Mouse (Mus musculus): ENCODE data around the gene Ubtf. TPM values are rescaled to one million over a fixed set of nuclear protein-coding genes. Genes with fewer than 3 reads are reported as not detected.
A peak's percentile ranks its signal among the peaks of the same experiment; 100 is the strongest.

Gene Ubtf
- polyA plus RNA-seq, 1 experiment from 2014 or later, result 98.7 TPM

DNA sequence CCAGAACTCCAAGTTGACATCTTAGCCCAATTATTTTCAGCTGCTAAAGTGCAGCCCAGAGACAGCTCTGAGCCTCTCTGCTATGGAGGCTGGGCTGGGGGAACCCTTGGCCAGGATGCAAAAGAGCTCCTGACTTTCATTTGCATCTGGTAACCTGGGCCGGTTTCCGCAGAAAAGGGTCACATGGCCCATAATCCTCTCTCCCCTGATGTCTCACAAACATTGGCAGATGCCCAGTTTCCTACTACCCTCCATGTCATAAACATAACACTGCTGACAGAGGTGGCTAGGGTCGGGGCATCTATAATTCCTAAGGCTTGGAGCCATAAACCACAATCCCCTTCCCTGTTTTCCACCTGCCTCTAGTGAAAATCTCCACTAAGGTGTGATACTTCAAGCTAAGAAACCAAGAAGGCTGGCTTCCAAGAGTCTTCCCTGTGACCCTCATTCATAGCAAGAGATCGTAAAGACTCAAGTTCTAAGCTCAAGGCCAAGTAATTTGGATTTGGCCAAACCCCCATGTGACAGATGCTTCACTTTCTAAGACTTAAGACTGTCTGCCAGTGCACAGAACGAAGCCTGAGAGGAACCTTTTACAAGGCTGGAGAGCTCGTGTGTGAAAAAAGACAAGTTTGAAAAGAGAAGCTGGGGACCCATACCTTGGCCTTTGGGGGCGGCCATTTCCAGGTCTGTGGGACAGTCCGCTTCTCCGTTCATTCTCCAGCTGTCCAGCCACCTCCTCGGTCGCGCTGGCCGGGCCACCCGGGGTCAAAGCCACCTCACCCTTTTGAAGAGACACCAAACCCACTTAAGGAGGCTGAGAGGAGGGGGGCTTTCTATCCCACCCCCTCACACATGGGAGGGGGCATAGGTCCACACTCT, 3.6 kb downstream of the Ubtf start:
- Histone ChIP-seq H3K9ac (peak overlapping the region; percentile 100), H3K4me3 (peak overlapping the region; percentile 100), H3K4me1 (peaks cover 25% of the 10 kb centered on the region), H3K9me3 (no peaks in the 10 kb centered on the region), H3K27me3 (replicated peaks) (no peaks in the 10 kb centered on the region), H3K36me3 (peaks cover 37% of the 10 kb centered on the region), H3K4me2 (replicated peaks) (peak overlapping the region; percentile 72), H3K27ac (no peak overlapping the region)
- ATAC-seq (ENCODE audit: low FRiP score, low read depth), result no peak
- 18% methylated on average over 14 of the region's 14 CpGs for WGBS

DNA sequence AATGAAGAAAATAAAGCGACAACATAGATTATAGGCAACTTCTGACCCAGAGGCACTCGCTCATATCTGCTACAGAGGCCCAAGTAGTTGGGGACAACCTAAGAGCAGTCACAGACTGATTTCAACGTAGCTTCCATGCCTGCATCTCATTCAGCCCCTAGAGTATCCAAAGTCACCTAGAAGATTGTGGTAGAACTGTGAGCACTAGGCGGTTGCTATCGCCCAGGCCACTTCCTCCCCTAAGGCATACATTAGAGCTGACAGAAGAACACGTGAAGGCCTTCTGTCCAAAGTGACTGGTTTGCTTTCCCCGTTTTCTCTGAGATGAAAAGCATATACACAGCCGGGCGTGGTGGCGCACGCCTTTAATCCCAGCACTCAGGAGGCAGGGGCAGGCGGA, 5.2 kb downstream of the Ubtf start:
- Histone ChIP-seq H3K27me3 (replicated peaks) (no peaks in the 10 kb centered on the region), H3K4me2 (replicated peaks) (no peak overlapping the region), H3K4me1 (peaks cover 35% of the 10 kb centered on the region), H3K36me3 (peaks cover 53% of the 10 kb centered on the region), H3K4me3 (no peak overlapping the region), H3K9ac (no peak overlapping the region), H3K9me3 (no peaks in the 10 kb centered on the region), H3K27ac (no peak overlapping the region)
- ATAC-seq (ENCODE audit: low FRiP score, low read depth), result no peak
- 92% methylated on average over 12 of the region's 12 CpGs for WGBS

DNA sequence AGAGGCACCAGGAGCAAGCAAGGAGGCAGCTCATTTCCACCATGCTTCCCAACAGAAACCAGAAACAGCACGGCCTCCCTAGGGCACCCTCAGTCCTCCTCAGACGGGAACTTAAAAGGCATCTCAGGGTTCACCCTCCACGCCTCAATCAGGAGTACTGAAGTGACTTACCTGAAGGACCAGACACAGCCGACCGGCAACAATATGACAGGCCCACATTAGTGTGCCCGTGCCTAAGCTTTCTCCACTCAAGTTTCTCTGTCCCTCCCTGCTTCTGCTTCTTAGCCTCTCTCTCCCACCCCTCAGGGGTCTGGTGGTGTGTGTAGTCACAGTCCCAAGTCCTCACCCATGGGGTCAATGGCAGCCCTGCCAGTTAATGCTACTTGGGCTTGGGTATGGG, 7.0 kb downstream of the Ubtf start:
- peaks cover 61% of the 10 kb centered on the region for H3K36me3 ChIP-seq
- H3K4me1 ChIP-seq, result peaks cover 37% of the 10 kb centered on the region
- no peaks in the 10 kb centered on the region for H3K27me3 ChIP-seq (replicated peaks)
- H3K27ac ChIP-seq, result no peak overlapping the region
- H3K9ac ChIP-seq, result no peak overlapping the region
- no peak overlapping the region for H3K4me2 ChIP-seq (replicated peaks)
- no peaks in the 10 kb centered on the region for H3K9me3 ChIP-seq
- ATAC-seq (ENCODE audit: low FRiP score, low read depth), result no peak
- WGBS, result 84% methylated on average over 6 of the region's 6 CpGs
- H3K4me3 ChIP-seq, result no peak overlapping the region

DNA sequence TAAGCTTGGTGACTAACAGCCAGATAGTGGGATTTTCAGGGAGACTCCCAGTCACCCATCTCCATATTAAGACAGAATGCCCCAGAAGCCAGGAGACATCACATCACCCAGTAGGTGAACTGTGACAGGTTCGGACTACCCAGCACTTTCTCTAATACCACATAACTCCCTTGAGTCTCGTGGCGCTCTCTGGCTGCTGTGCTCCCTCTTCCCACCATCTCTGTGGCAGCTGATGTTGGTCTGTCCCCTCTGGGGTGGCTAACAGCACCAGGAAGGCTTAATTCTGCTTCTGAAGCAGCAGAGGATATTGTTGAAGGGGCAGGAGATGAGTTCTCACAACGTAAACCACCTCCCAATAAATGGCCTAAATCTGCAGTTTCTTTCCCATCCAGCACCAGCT, 7.6 kb downstream of the Ubtf start:
- no peaks in the 10 kb centered on the region for H3K27me3 ChIP-seq (replicated peaks)
- 86% methylated on average over 4 of the region's 4 CpGs for WGBS
- no peak for ATAC-seq (ENCODE audit: low FRiP score, low read depth)
- no peak overlapping the region for H3K9ac ChIP-seq
- H3K9me3 ChIP-seq, result no peaks in the 10 kb centered on the region
- no peak overlapping the region for H3K4me3 ChIP-seq
- H3K27ac ChIP-seq, result no peak overlapping the region
- no peak overlapping the region for H3K4me2 ChIP-seq (replicated peaks)
- H3K36me3 ChIP-seq, result peaks cover 67% of the 10 kb centered on the region
- peaks cover 37% of the 10 kb centered on the region for H3K4me1 ChIP-seq

DNA sequence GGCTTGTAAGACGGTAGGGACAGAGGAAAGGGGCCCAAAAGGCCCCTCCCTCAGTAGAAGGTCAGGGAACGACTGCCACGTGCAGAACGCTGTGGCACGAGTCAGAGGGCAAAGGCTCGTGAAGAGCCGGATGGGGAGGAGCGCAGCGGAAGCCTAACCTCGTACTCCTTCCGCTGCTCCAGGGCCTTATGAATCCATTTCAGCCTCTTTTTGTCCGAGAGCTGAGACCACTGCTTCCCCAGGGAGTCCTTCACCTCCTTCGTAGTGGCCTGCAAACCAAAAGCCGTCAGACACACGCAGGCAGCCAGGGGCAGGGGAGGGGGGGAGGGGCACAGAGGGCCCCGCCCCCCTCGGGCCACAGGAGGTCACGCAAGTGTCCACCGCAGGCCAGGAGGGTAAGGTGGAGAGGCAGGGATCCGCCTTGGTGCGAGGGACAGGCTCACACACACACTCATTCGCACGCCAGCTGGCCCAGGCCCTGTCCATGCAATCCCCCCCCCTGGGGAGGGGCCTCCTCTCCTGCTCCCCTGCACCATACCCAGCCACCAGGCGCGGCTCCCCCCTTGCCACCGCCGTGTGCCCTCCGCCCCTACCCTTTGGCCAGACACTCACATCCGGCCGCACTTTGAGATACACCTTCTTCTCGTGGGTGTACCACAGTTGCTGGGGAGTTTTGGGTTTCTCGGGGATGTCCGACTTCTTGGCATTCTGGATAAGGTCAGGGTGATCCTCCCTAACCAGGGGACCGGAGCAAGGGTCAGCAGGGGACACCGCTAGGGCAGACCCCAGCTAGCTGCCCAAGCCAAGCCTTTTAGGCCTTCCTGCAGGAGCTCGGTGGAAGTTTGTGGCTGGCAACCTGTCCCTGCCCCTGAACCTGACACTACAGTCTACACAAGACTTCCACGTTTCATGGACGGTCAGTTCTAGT, 8.5 kb downstream of the Ubtf start:
- Histone ChIP-seq H3K4me2 (replicated peaks) (no peak overlapping the region; the same call in 1 of the 2 replicates), H3K9ac (0 out of 2 replicates have a peak overlapping the region, but pooled peaks have one; percentile 3), H3K27ac (no peak overlapping the region), H3K9me3 (no peaks in the 10 kb centered on the region), H3K36me3 (peaks cover 76% of the 10 kb centered on the region), H3K4me3 (no peak overlapping the region), H3K4me1 (peaks cover 32% of the 10 kb centered on the region), H3K27me3 (replicated peaks) (no peaks in the 10 kb centered on the region)
- 42% methylated on average over 38 of the region's 38 CpGs for WGBS
- ATAC-seq (ENCODE audit: low FRiP score, low read depth), result no peak

DNA sequence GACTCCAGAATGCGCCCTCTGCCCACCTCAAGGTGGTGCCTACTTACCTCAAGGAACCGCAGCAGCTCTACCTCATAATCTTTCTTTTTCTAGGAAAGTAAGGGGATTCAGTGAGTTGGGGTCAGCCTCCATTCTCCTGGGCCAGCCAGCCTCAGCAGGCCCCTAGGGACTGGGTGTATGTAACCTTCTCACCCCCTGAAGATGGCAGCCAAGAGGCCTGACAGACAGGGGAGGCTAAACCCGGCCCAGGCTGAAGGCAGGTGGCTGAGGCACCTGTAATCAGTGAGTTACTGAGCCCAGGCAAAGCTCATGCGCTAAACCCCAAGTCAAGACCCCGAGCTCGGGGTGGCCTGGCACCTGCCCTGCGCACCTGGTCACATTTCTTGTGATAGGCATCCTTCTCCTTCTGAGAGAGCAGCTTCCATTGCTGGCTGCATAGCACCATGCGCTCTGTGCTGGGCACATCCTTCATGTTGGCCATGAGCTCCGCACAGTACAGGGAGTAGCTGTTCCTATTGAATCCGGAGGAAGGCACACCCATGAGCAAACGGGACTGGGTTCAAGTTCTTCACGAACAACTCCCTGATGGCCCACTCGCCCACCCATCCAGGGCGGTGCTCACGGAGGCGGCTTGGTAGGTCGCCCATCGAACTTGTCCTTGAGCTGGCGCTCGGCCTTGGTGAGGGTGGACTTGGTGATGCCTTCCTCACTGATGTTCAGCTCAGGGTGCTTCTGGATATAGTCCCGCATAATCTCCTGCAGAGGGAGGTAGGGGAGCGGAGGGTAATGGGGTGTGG, 9.5 kb downstream of the Ubtf start:
- H3K4me3 ChIP-seq, result peak overlapping the region; percentile 15; the same call in 1 of the 2 replicates
- peaks cover 86% of the 10 kb centered on the region for H3K36me3 ChIP-seq
- H3K4me2 ChIP-seq (replicated peaks), result peak overlapping the region; percentile 58
- WGBS, result 87% methylated on average over 22 of the region's 22 CpGs
- H3K9me3 ChIP-seq, result no peaks in the 10 kb centered on the region
- H3K27me3 ChIP-seq (replicated peaks), result no peaks in the 10 kb centered on the region
- peaks cover 22% of the 10 kb centered on the region for H3K4me1 ChIP-seq
- peak overlapping the region; percentile 26; the same call in 1 of the 2 replicates for H3K27ac ChIP-seq
- peak overlapping the region; percentile 30; the same call in 1 of the 2 replicates for H3K9ac ChIP-seq
- peak; percentile 22; the same call in 1 of the 2 replicates for ATAC-seq (ENCODE audit: low FRiP score, low read depth)

DNA sequence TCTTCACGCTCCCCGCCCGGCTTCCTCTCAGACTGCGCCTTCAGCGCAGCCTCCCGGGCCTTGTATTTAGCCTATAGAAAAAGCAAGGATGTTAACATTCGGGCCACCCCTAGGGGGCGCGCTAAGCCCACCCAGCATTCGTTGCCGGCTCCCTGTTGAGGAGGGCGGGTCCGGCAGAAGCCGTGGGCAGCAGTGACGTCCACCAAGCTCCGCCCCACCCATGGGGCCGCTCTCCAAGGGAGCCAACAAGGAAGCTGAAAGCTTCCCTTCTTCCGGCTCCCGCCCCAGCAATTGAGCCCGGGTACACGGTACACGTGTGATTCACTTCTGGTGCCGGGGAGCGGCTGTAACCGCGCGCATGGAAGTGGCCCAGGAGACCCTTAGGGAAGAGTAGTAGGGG, 10.6 kb downstream of the Ubtf start:
- peak; percentile 90 for ATAC-seq (ENCODE audit: low FRiP score, low read depth)
- WGBS, result under 1% methylated on average over 27 of the region's 27 CpGs
- no peak overlapping the region for H3K27ac ChIP-seq

DNA sequence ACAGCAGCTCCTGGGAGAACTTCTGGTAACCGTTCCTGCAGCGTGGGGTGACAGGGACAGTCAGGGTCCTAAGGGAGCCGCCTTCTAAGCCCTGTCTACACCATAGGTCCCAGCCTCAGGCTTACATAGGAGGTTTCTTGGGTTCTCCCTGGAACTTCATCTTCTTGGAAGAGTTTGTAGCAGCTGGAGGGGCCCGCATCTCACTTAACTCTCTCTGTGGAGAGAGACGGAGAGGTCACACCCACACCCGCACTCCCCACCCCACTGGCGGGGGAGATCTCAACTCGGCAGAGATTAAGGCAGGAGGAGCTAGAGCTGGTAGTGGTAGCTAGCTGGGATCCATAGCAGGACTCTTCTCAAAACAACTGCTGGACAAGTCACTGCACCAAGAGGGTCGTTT, 11.4 kb downstream of the Ubtf start:
- no peak overlapping the region for H3K9ac ChIP-seq
- ATAC-seq (ENCODE audit: low FRiP score, low read depth), result no peak
- H3K4me2 ChIP-seq (replicated peaks), result no peak overlapping the region
- peaks cover 70% of the 10 kb centered on the region for H3K36me3 ChIP-seq
- peaks cover 22% of the 10 kb centered on the region for H3K4me1 ChIP-seq
- 89% methylated on average over 9 of the region's 9 CpGs for WGBS
- no peaks in the 10 kb centered on the region for H3K9me3 ChIP-seq
- no peaks in the 10 kb centered on the region for H3K27me3 ChIP-seq (replicated peaks)
- H3K4me3 ChIP-seq, result no peak overlapping the region
- no peak overlapping the region for H3K27ac ChIP-seq

More for the DNA sequence above, 10.6 kb downstream of the Ubtf start:
- Histone ChIP-seq H3K9ac (peak overlapping the region; percentile 30; the same call in 1 of the 2 replicates), H3K4me1 (peaks cover 22% of the 10 kb centered on the region), H3K36me3 (peaks cover 79% of the 10 kb centered on the region), H3K9me3 (no peaks in the 10 kb centered on the region), H3K27me3 (replicated peaks) (no peaks in the 10 kb centered on the region), H3K4me3 (peak overlapping the region; percentile 15), H3K4me2 (replicated peaks) (peak overlapping the region; percentile 58)

DNA sequence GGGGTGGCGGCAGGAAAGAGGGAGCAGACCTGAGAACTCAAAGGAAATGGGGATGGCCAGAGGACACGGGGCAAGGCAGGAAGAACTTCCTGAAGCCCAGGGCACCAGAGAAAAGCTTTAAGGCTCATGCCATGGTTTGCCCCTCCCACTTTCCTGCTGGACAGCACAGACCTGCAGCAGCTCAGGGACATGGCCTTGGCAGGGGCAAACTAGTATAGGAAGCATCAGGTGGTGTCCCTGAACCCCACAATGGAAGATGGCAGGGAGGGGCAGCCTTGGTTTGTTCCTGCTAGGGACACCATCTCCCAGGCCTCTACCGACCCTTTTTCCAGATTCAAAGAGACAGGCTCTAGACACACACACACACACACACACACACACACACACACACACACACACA, 14.2 kb downstream of the Ubtf start:
- Histone ChIP-seq H3K27me3 (replicated peaks) (no peaks in the 10 kb centered on the region), H3K9ac (no peak overlapping the region), H3K27ac (no peak overlapping the region), H3K4me2 (replicated peaks) (no peak overlapping the region), H3K9me3 (no peaks in the 10 kb centered on the region), H3K4me3 (no peak overlapping the region), H3K4me1 (peaks cover 12% of the 10 kb centered on the region), H3K36me3 (peaks cover 43% of the 10 kb centered on the region)
- no peak for ATAC-seq (ENCODE audit: low FRiP score, low read depth)
- WGBS, result 62% methylated on average over 2 of the region's 3 CpGs

DNA sequence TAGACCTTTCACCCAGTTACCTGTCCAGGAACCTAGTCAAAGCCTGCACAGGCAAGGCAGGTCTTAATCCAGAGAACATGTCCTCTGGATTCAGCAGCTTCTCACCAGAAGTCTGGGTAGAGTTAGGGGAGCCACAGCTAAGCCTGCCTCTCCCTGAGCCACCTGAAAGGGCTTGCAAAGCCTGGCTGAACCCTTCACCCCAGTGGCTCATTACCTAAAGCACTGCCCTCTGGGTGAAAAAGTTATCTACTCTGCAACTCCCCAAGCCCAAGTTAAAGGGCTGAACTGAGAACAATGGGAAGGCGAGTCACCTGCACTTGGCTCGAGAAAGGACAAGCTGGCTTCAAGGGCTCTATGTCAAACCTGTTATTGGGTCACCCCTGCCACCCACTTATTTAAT, 15.4 kb downstream of the Ubtf start:
- Histone ChIP-seq H3K27ac (no peak overlapping the region), H3K9ac (no peak overlapping the region), H3K36me3 (peaks cover 33% of the 10 kb centered on the region), H3K4me2 (replicated peaks) (no peak overlapping the region), H3K4me1 (no peaks in the 10 kb centered on the region; the same call in 1 of the 2 replicates), H3K9me3 (no peaks in the 10 kb centered on the region), H3K4me3 (no peak overlapping the region), H3K27me3 (replicated peaks) (no peaks in the 10 kb centered on the region)
- no peak for ATAC-seq (ENCODE audit: low FRiP score, low read depth)
- WGBS, result 35% methylated on average over 2 of the region's 2 CpGs

DNA sequence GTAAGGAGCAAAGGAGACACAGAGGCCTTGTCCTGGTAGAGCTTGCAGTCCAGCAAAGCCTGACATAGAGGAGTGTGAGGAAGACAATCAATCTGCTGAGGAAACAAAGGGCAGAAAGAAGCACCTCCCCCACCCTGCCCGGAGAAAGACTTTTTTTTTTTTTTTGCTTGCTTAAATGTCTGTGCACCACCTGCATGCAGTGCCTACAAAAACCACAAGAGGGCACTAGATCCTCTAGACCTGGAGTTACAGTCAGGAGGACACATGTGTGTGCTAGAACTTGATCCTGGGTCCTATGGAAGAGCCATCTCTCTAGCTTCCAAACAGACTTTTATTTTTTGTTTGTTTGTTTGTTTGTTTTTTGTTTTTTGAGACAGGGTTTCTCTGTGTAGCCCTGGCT, 19.7 kb downstream of the Ubtf start:
- WGBS, result 5% methylated on average over 1 of the region's 1 CpGs
- Histone ChIP-seq H3K4me3 (no peak overlapping the region), H3K9ac (no peak overlapping the region), H3K36me3 (no peaks in the 10 kb centered on the region), H3K27me3 (replicated peaks) (no peaks in the 10 kb centered on the region), H3K4me1 (peaks cover 15% of the 10 kb centered on the region), H3K4me2 (replicated peaks) (no peak overlapping the region), H3K9me3 (no peaks in the 10 kb centered on the region), H3K27ac (no peak overlapping the region)
- ATAC-seq (ENCODE audit: low FRiP score, low read depth), result no peak

Data from neural tube, embryonic 12.5 days (tissue).